Mouse (Mus musculus) liver, embryonic 11.5 days (tissue): ENCODE results near the gene Csn1s2a. TPM values are rescaled to one million over a fixed set of nuclear protein-coding genes. Genes with fewer than 3 reads are reported as not detected.
"Not testable (repeated sequence)": the region's sequence is repeated elsewhere in the genome, so short reads cannot be mapped to it uniquely, and the experiment has no call there.

Experiments used
- ATAC-seq: fragments of 200-750 bp; cut with Nextera tagmentation; replicated peaks from 2 replicates; pipeline ENCODE4 v1.8.0; 2017; ENCODE audit warnings: moderate number of reproducible peaks, mild to moderate bottlenecking, moderate TSS enrichment, moderate library complexity; ENCODE audit not compliant: low FRiP score
- DNase-seq: peaks from one replicate; pipeline ENCODE4 v3.0.0-alpha.2; 2017; ENCODE audit warnings: low spot score
- H3K27ac ChIP-seq: fragments of 300-500 bp; sonication (generic); 2 replicates; pipeline ENCODE4 v1.5.1; 2014; ENCODE audit warnings: mild to moderate bottlenecking, low read depth, low read length, control low read depth
- H3K27me3 ChIP-seq: fragments of 300-500 bp; sonication (generic); replicated peaks from 2 replicates; pipeline ENCODE4 v1.6.1; 2014; ENCODE audit warnings: low read length, mixed read lengths; ENCODE audit not compliant: control insufficient read depth, insufficient read depth
- H3K36me3 ChIP-seq: fragments of 300-500 bp; sonication (generic); 2 replicates; pipeline ENCODE4 v1.6.1; 2014; ENCODE audit warnings: mild to moderate bottlenecking, low read length, moderate library complexity, mixed read lengths; ENCODE audit not compliant: control insufficient read depth, insufficient read depth
- H3K4me1 ChIP-seq: fragments of 300-500 bp; sonication (generic); replicated peaks from 2 replicates; pipeline ENCODE4 v1.6.1; 2014; ENCODE audit warnings: low read length, mixed read lengths; ENCODE audit not compliant: control insufficient read depth, insufficient read depth
- H3K4me2 ChIP-seq: fragments of 300-500 bp; sonication (generic); 2 replicates; pipeline ENCODE4 v1.6.1; 2014; ENCODE audit warnings: mild to moderate bottlenecking, control low read depth, moderate library complexity
- H3K4me3 ChIP-seq: fragments of 300-500 bp; sonication (generic); 2 replicates; pipeline ENCODE4 v1.5.1; 2014; ENCODE audit warnings: low read depth, low read length, control low read depth
- H3K9ac ChIP-seq: fragments of 300-500 bp; sonication (generic); 2 replicates; pipeline ENCODE4 v1.6.1; 2014; ENCODE audit warnings: low read depth, low read length, control low read depth
- H3K9me3 ChIP-seq: fragments of 300-500 bp; sonication (generic); 2 replicates; pipeline ENCODE4 v1.6.1; 2016; ENCODE audit warnings: low read length, inconsistent platforms, mixed read lengths; ENCODE audit not compliant: control insufficient read depth
- WGBS: fragments of 180-500 bp; shearing (Covaris S2); extraction: QIAGEN DNeasy Blood & Tissue Kit; methylation state at CpG from one replicate; pipeline ENCODE4 v1.1.7; 2014; 5-methylcytosine and 5-hydroxymethylcytosine counted together
- polyA plus RNA-seq: library from polyadenylated mRNA; unstranded; fragments of >200 nt; fragmentation: Nextera tagmentation; extraction: Ambion mirVana; gene quantifications from 2 replicates; pipeline ENCODE4 v1.2.1, GENCODE M21; 2014

Csn1s2a gene
- not detected in 2 replicates for polyA plus RNA-seq

DNA sequence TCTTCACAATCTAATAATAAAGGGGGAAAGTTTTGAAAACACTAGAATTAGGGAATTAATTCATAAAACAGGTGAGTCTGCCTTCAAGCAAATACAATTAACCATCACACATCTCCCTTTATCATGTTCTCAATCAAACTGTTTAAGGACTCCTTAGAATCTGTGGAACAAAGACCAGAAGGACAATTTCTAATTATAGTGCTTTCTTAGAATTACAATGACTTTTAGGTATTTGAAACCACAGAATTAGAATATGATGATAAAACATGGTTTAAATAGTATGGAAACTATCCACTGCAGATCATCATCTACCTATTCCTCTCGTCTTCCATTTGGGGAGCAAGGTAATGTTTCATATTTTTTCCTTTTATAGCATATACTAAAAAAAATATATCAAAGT lies at the start of gene Csn1s2a:
TSS of gene Csn1s2a (plus strand) at position 301 of the 400 bp plus-strand sequence.
- Histone ChIP-seq H3K4me3 (no peak within 1 kb of the TSS), H3K27me3 (no peaks in the 10 kb centered on the region), H3K27ac (no peak within 1 kb of the TSS), H3K9me3 (no peaks in the 10 kb centered on the region), H3K4me2 (no peak within 1 kb of the TSS), H3K9ac (no peak within 1 kb of the TSS), H3K36me3 (no peaks in the 10 kb centered on the region), H3K4me1 (no peaks in the 10 kb centered on the region)
- WGBS = 72% methylated on average over 1 of the region's 1 CpGs
- DNase-seq = no peak
- ATAC-seq = no peak

DNA sequence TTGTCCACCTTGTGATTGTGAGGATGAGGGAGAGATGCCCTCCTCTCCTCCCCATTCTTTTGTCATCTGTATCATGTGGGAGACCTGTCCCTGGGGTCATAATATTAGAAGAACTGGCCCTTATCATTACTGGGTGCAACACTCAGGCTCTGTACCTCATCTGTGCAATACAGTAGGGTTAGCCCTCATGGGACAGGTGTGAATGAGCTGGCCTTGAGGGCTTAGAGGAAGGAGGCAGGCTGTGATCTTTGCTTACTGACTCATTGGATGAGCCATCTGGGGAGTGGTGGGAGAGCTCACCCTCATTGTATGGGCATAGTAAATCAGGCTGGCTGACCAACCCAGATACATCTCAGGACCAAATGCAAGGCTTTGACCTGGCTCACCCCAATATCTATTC lies 39.5 kb upstream of the Csn1s2a start:
- Histone ChIP-seq H3K4me2 (no peak overlapping the region), H3K27me3 (no peaks in the 10 kb centered on the region), H3K27ac (no peak overlapping the region), H3K9me3 (no peaks in the 10 kb centered on the region), H3K9ac (no peak overlapping the region), H3K36me3 (no peaks in the 10 kb centered on the region), H3K4me3 (no peak overlapping the region), H3K4me1 (no peaks in the 10 kb centered on the region)
- ATAC-seq (no peak), DNase-seq (no peak)

DNA sequence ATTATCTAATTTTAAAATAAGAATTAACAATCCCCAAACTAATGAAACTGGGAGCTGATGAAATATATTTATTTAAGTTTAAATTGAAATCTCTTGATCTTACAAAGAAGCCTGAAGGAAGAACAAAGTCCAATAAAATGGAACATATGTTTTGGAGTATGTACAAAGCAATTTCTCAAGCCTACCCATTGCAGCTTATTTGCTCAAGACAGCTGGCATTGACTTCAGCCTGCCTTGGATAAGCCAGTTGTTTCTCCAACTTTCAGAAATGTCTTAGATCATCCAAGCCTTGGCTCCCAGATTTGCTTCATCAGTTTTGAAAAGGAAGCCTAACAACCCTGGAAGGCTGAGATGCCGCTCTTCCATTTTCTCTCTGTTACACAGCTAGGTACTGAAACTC lies 20.9 kb upstream of the Csn1s2a start:
- ATAC-seq (no peak), DNase-seq (no peak)
- 86% methylated on average over 1 of the region's 1 CpGs for WGBS
- no peak overlapping the region for H3K9ac ChIP-seq
- no peak overlapping the region for H3K4me2 ChIP-seq
- no peaks in the 10 kb centered on the region for H3K9me3 ChIP-seq
- no peaks in the 10 kb centered on the region for H3K27me3 ChIP-seq
- no peak overlapping the region for H3K27ac ChIP-seq
- H3K36me3 ChIP-seq = no peaks in the 10 kb centered on the region
- H3K4me3 ChIP-seq = no peak overlapping the region
- no peaks in the 10 kb centered on the region for H3K4me1 ChIP-seq

DNA sequence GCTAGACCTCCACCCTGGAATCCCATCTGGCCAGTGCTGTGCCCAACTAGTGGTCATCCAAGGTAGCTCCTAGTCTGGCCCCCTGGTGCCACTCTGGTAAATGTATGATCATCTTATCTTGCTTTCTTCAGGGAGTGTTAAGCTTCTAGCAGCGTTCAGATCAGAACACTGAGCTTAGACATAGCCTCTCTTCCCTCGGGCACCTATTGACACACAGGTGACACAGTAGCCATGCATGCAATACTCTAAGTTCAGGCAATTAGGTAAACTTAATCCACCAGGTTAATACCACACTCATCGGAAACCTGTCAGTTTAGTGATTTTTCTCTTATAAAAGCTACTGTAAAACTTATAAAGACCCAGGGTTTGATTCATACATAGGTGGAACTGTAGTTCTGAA lies 9.8 kb upstream of the Csn1s2a start:
- H3K4me3 ChIP-seq = no peak overlapping the region
- H3K4me1 ChIP-seq = no peaks in the 10 kb centered on the region
- DNase-seq = no peak
- H3K27ac ChIP-seq = no peak overlapping the region
- ATAC-seq = no peak
- H3K9ac ChIP-seq = no peak overlapping the region
- no peak overlapping the region for H3K4me2 ChIP-seq
- no peaks in the 10 kb centered on the region for H3K36me3 ChIP-seq
- H3K9me3 ChIP-seq = no peaks in the 10 kb centered on the region
- WGBS = 74% methylated on average over 3 of the region's 3 CpGs
- H3K27me3 ChIP-seq = no peaks in the 10 kb centered on the region

DNA sequence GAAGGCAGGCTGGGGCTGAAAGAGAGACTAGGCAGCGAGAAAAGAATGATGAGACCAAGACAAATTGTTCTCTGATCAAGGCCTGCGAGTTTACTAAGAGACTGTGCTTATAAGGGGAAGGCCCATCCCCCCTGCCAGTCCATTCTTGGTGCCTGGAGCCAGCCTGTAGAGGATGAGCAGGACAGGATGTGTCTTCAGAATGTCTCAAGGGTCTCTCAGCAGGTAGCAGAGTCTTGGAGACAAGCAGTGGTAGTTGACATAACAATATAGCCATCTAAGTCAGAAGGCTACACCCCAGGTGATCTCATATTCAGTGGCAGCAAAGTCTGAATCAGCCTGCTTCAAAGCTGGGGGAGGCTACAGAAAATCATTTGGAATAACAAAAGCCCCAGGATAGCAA lies 2.2 kb upstream of the Csn1s2a start:
- ATAC-seq, H3K27me3 ChIP-seq: not testable (repeated sequence)
- WGBS = 38% methylated on average over 2 of the region's 2 CpGs

DNA sequence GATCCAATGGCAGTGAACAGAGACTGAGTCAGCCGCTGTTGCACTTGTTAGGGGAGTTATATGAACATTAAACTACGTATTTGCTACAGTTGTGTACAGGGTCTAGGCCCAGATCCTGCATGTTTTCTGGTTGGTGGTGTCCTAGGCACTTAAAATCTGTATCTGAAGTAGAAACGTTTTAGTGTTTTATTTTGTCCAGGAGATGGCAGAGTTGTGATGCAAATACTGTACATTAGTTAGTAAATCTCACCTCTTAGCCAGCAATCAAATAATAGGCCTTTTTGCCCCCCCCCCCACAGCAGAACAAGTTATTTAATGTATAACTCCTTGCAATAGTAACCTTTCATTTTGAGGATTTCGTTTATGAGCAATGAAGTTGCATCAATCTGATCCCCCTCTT lies 8.4 kb downstream of the Csn1s2a start:
- H3K9me3 ChIP-seq = no peaks in the 10 kb centered on the region
- no peak overlapping the region for H3K4me2 ChIP-seq
- H3K36me3 ChIP-seq = no peaks in the 10 kb centered on the region
- no peak overlapping the region for H3K9ac ChIP-seq
- H3K4me3 ChIP-seq = no peak overlapping the region
- DNase-seq = no peak
- ATAC-seq = no peak
- 52% methylated on average over 4 of the region's 4 CpGs for WGBS
- H3K4me1 ChIP-seq = no peaks in the 10 kb centered on the region
- no peak overlapping the region for H3K27ac ChIP-seq
- no peaks in the 10 kb centered on the region for H3K27me3 ChIP-seq

More for the DNA sequence above, 2.2 kb upstream of the Csn1s2a start:
- not testable (repeated sequence) for H3K4me2 ChIP-seq, H3K4me3 ChIP-seq, H3K9ac ChIP-seq, H3K9me3 ChIP-seq, H3K27ac ChIP-seq, H3K36me3 ChIP-seq, H3K4me1 ChIP-seq, DNase-seq

DNA sequence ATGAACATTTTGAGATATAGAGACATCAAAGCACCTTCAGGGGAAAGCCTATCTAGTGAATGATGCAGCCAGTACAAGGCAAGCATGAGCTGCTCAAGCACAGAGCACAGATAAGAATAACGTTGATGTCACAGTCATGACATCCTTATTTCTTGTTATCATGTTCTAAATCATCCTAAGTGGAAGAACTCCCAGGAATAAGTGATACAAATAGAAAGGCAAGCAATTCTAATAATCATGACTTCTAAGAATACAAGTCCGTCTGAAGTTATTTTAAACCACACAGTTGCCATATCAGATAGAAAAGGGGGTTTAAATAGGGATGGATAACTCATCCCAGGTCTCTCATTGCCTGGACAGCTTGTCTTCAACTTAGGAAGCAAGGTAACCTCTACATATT lies 33.4 kb downstream of the Csn1s2a start, which contains the start of gene Csn1s2b:
TSS of gene Csn1s2b (plus strand) at position 301 of the 400 bp plus-strand sequence.
- no peak within 1 kb of the TSS for H3K4me3 ChIP-seq
- H3K4me1 ChIP-seq = no peaks in the 10 kb centered on the region
- DNase-seq (no peak), ATAC-seq (no peak)
- WGBS = 59% methylated on average over 2 of the region's 2 CpGs
- H3K36me3 ChIP-seq = no peaks in the 10 kb centered on the region
- no peak within 1 kb of the TSS for H3K27ac ChIP-seq
- H3K9ac ChIP-seq = no peak within 1 kb of the TSS
- H3K9me3 ChIP-seq = no peaks in the 10 kb centered on the region
- H3K27me3 ChIP-seq = no peaks in the 10 kb centered on the region
- H3K4me2 ChIP-seq = no peak within 1 kb of the TSS

DNA sequence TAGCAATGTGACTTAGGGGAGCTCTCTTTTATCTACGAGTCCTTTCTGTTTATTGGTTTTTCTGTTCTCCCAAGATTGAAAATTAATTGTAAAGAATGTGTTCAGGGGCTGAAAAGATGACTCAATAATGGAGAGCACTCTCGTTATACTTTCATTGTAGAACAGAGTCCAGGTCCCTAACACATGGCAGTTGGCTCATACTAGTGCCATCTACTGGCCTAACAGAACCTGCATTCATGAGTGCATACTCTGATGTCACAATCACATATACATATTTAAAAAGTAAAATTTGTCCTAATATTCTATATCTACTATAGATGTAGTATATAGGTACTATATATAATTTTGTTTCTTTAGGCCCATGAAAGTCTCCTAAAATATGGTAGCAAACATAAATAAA lies 34.9 kb downstream of the Csn1s2a start:
- ATAC-seq (no peak), DNase-seq (no peak)
- Histone ChIP-seq H3K36me3 (no peaks in the 10 kb centered on the region), H3K9ac (no peak overlapping the region), H3K27ac (no peak overlapping the region), H3K4me3 (no peak overlapping the region), H3K4me1 (no peaks in the 10 kb centered on the region), H3K4me2 (no peak overlapping the region), H3K9me3 (no peaks in the 10 kb centered on the region), H3K27me3 (no peaks in the 10 kb centered on the region)
- 50% methylated on average over 2 of the region's 2 CpGs for WGBS

DNA sequence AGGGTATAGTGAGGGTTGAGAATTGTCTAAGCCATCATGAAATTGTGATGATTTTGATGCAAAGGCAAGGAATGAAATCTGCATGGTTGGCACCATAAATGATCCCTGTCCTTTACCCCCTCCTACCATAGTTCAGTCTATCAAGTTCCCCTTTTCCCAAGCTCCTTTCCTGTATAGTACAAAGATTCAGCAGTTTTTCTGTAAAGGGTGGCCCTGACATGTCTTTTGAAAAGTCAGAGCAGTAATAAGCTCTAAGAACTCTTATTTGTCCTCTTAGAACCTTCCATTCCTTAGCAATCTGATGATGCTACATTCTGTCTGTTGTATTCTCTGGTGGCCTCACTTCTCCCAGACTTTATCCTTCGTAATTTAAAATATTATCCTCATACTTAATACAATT lies 51.0 kb downstream of the Csn1s2a start, which contains the start of gene Prr27:
TSS of gene Prr27 (plus strand) at position 301 of the 400 bp plus-strand sequence.
- no peaks in the 10 kb centered on the region for H3K9me3 ChIP-seq
- no peak within 1 kb of the TSS for H3K4me2 ChIP-seq
- no peak within 1 kb of the TSS for H3K9ac ChIP-seq
- ATAC-seq = no peak
- WGBS = 57% methylated on average over 1 of the region's 1 CpGs
- no peak for DNase-seq
- H3K4me1 ChIP-seq = no peaks in the 10 kb centered on the region
- H3K27me3 ChIP-seq = no peaks in the 10 kb centered on the region
- H3K36me3 ChIP-seq = no peaks in the 10 kb centered on the region
- H3K27ac ChIP-seq = no peak within 1 kb of the TSS
- no peak within 1 kb of the TSS for H3K4me3 ChIP-seq
